Mouse (Mus musculus): Measurements from ENCODE around the gene Cuta. TPM values are rescaled to one million over a fixed set of nuclear protein-coding genes. Genes with fewer than 3 reads are reported as not detected.

Cuta gene
- polyA plus RNA-seq, 1 experiment from 2014 or later: 246 TPM

GRCm38 (mm10) chr17:26941031-26941789 is 1.8 kb upstream of the Cuta start, which contains the start of gene Syngap1:
TSS of gene Syngap1 (plus strand) at chr17:26941253.
- Histone ChIP-seq H3K9me3 (no peaks in the 10 kb centered on the region), H3K9ac (peak within 1 kb of the TSS; percentile 72), H3K27ac (peak within 1 kb of the TSS; percentile 93), H3K4me2 (replicated peaks) (peak within 1 kb of the TSS; percentile 88), H3K4me3 (replicated peaks) (peak within 1 kb of the TSS; percentile 68), H3K36me3 (no peaks in the 10 kb centered on the region), H3K4me1 (replicated peaks) (peaks cover 30% of the 10 kb centered on the region), H3K27me3 (replicated peaks) (no peaks in the 10 kb centered on the region)
- ATAC-seq: no peak
- WGBS: 6% methylated on average over 21 of the region's 24 CpGs

- 4% methylated on average over 3 of the region's 3 CpGs for WGBS
- no peaks in the 10 kb centered on the region for H3K9me3 ChIP-seq
- no peak for ATAC-seq
- peak overlapping the region; percentile 72 for H3K9ac ChIP-seq
- no peaks in the 10 kb centered on the region for H3K27me3 ChIP-seq (replicated peaks)
- peak overlapping the region; percentile 93 for H3K27ac ChIP-seq
- peak overlapping the region; percentile 88 for H3K4me2 ChIP-seq (replicated peaks)
- peaks cover 25% of the 10 kb centered on the region for H3K4me1 ChIP-seq (replicated peaks)
- H3K36me3 ChIP-seq: peaks cover 7% of the 10 kb centered on the region; the same call in 1 of the 2 replicates
- H3K4me3 ChIP-seq (replicated peaks): peak overlapping the region; percentile 68
Measured at GRCm38 (mm10) chr17:26939973-26940300, 568 bp upstream of the Cuta start.

- Histone ChIP-seq H3K4me2 (replicated peaks) (peak overlapping the region; percentile 95), H3K27ac (peak overlapping the region; percentile 90), H3K4me3 (replicated peaks) (peak overlapping the region; percentile 68), H3K9ac (peak overlapping the region; percentile 76), H3K4me1 (replicated peaks) (peaks cover 31% of the 10 kb centered on the region), H3K36me3 (peaks cover 7% of the 10 kb centered on the region; the same call in 1 of the 2 replicates), H3K9me3 (no peaks in the 10 kb centered on the region), H3K27me3 (replicated peaks) (no peaks in the 10 kb centered on the region)
- WGBS: under 1% methylated on average over 22 of the region's 22 CpGs
- ATAC-seq: peak; percentile 1; the same call in 1 of the 2 replicates
Measured at GRCm38 (mm10) chr17:26938731-26939130, 638 bp downstream of the Cuta start.

- ATAC-seq: no peak
- Histone ChIP-seq H3K4me3 (replicated peaks) (peak overlapping the region; percentile 68), H3K36me3 (peaks cover 7% of the 10 kb centered on the region; the same call in 1 of the 2 replicates), H3K9me3 (no peaks in the 10 kb centered on the region), H3K4me2 (replicated peaks) (peak overlapping the region; percentile 95), H3K27ac (peak overlapping the region; percentile 90), H3K4me1 (replicated peaks) (peaks cover 36% of the 10 kb centered on the region), H3K9ac (peak overlapping the region; percentile 76), H3K27me3 (replicated peaks) (no peaks in the 10 kb centered on the region)
- 48% methylated on average over 16 of the region's 16 CpGs for WGBS
Measured at GRCm38 (mm10) chr17:26937883-26938695, 1.3 kb downstream of the Cuta start.

GRCm38 (mm10) chr17:26936921-26937695 is 2.3 kb downstream of the Cuta start:
- H3K4me1 ChIP-seq (replicated peaks): peaks cover 42% of the 10 kb centered on the region
- H3K9me3 ChIP-seq: no peaks in the 10 kb centered on the region
- H3K9ac ChIP-seq: no peak overlapping the region
- H3K36me3 ChIP-seq: peaks cover 7% of the 10 kb centered on the region; the same call in 1 of the 2 replicates
- 0 out of 2 replicates have a peak overlapping the region, but pooled peaks have one; percentile 68 for H3K4me3 ChIP-seq (replicated peaks)
- H3K27me3 ChIP-seq (replicated peaks): no peaks in the 10 kb centered on the region
- WGBS: 81% methylated on average over 15 of the region's 15 CpGs
- H3K27ac ChIP-seq: no peak overlapping the region
- H3K4me2 ChIP-seq (replicated peaks): no peak overlapping the region; the same call in 1 of the 2 replicates
- ATAC-seq: no peak

GRCm38 (mm10) chr17:26936453-26936852 is 2.9 kb downstream of the Cuta start:
- Histone ChIP-seq H3K4me3 (replicated peaks) (no peak overlapping the region), H3K9ac (no peak overlapping the region), H3K27me3 (replicated peaks) (no peaks in the 10 kb centered on the region), H3K9me3 (no peaks in the 10 kb centered on the region), H3K27ac (no peak overlapping the region), H3K36me3 (peaks cover 7% of the 10 kb centered on the region; the same call in 1 of the 2 replicates), H3K4me2 (replicated peaks) (no peak overlapping the region), H3K4me1 (replicated peaks) (peaks cover 42% of the 10 kb centered on the region)
- WGBS: 80% methylated on average over 12 of the region's 12 CpGs
- ATAC-seq: no peak

GRCm38 (mm10) chr17:26935027-26935426 is 4.3 kb downstream of the Cuta start:
- H3K9ac ChIP-seq: no peak overlapping the region
- H3K4me3 ChIP-seq (replicated peaks): no peak overlapping the region
- 87% methylated on average over 9 of the region's 9 CpGs for WGBS
- H3K27me3 ChIP-seq (replicated peaks): no peaks in the 10 kb centered on the region
- H3K4me2 ChIP-seq (replicated peaks): no peak overlapping the region
- no peak overlapping the region for H3K27ac ChIP-seq
- no peak for ATAC-seq
- no peaks in the 10 kb centered on the region for H3K9me3 ChIP-seq
- H3K4me1 ChIP-seq (replicated peaks): peaks cover 35% of the 10 kb centered on the region
- H3K36me3 ChIP-seq: peaks cover 7% of the 10 kb centered on the region; the same call in 1 of the 2 replicates

- no peak overlapping the region for H3K27ac ChIP-seq
- no peak for ATAC-seq
Measured at GRCm38 (mm10) chr17:26933885-26934827, 5.2 kb downstream of the Cuta start.

GRCm38 (mm10) chr17:26933419-26933818 is 6.0 kb downstream of the Cuta start:
- H3K27ac ChIP-seq: peak overlapping the region; percentile 75
- ATAC-seq: peak; percentile 27; the same call in 1 of the 2 replicates
- H3K27me3 ChIP-seq (replicated peaks): no peaks in the 10 kb centered on the region
- peak overlapping the region; percentile 68 for H3K4me3 ChIP-seq (replicated peaks)
- peaks cover 15% of the 10 kb centered on the region for H3K36me3 ChIP-seq
- 5% methylated on average over 13 of the region's 13 CpGs for WGBS
- H3K4me2 ChIP-seq (replicated peaks): peak overlapping the region; percentile 95
- peak overlapping the region; percentile 77 for H3K9ac ChIP-seq
- H3K4me1 ChIP-seq (replicated peaks): peaks cover 29% of the 10 kb centered on the region
- no peaks in the 10 kb centered on the region for H3K9me3 ChIP-seq

More at GRCm38 (mm10) chr17:26933885-26934827, 5.2 kb downstream of the Cuta start:
- 75% methylated on average over 16 of the region's 16 CpGs for WGBS
- H3K4me3 ChIP-seq (replicated peaks): peak overlapping the region; percentile 68
- no peaks in the 10 kb centered on the region for H3K27me3 ChIP-seq (replicated peaks)
- H3K9me3 ChIP-seq: no peaks in the 10 kb centered on the region
- peaks cover 8% of the 10 kb centered on the region for H3K36me3 ChIP-seq
- peak overlapping the region; percentile 95 for H3K4me2 ChIP-seq (replicated peaks)
- peaks cover 33% of the 10 kb centered on the region for H3K4me1 ChIP-seq (replicated peaks)
- peak overlapping the region; percentile 77; the same call in 1 of the 2 replicates for H3K9ac ChIP-seq

- Histone ChIP-seq H3K9ac (peak within 1 kb of the TSS; percentile 77), H3K27ac (peak within 1 kb of the TSS; percentile 75), H3K4me3 (replicated peaks) (peak within 1 kb of the TSS; percentile 68), H3K4me1 (replicated peaks) (peaks cover 24% of the 10 kb centered on the region), H3K36me3 (peaks cover 15% of the 10 kb centered on the region), H3K4me2 (replicated peaks) (peak within 1 kb of the TSS; percentile 95), H3K27me3 (replicated peaks) (no peaks in the 10 kb centered on the region), H3K9me3 (no peaks in the 10 kb centered on the region)
- under 1% methylated on average over 34 of the region's 43 CpGs for WGBS
- ATAC-seq: peak; percentile 93
Measured at GRCm38 (mm10) chr17:26932839-26933398, 6.5 kb downstream of the Cuta start, which contains the start of gene Phf1. TSS of gene Phf1 (plus strand) at chr17:26933052.

Data from intestine, embryonic 15.5 days (tissue).